Mouse (Mus musculus) E14TG2a.4 (cell line): Measurements from ENCODE around the gene Susd6.
A peak's percentile ranks its signal among the peaks of the same experiment; 100 is the strongest.

Experiments
- H3K27me3 ChIP-seq: 2 replicates; pipeline ENCODE4 v1.6.1; 2014; ENCODE audit warnings: low read length, control low read depth; ENCODE audit not compliant: insufficient read depth
- H3K36me3 ChIP-seq: 2 replicates; pipeline ENCODE4 v1.6.1; 2014; ENCODE audit warnings: low read length, control low read depth; ENCODE audit not compliant: insufficient read depth
- H3K4me1 ChIP-seq: replicated peaks from 2 replicates; pipeline ENCODE4 v1.6.1; 2014; ENCODE audit warnings: low read depth, low read length, control low read depth
- H3K4me3 ChIP-seq: replicated peaks from 2 replicates; pipeline ENCODE4 v1.5.1; 2014; ENCODE audit warnings: mild to moderate bottlenecking, low read length
- H3K9me3 ChIP-seq: 2 replicates; pipeline ENCODE4 v1.6.1; 2014; ENCODE audit warnings: low read length, control low read depth
- CTCF ChIP-seq: conservative IDR thresholded peaks from 2 replicates; pipeline ENCODE4 v1.5.1; 2014; ENCODE audit warnings: low read length
- NANOG ChIP-seq: IDR thresholded peaks from 2 replicates; pipeline ENCODE4 v1.6.1; 2014; ENCODE audit warnings: borderline replicate concordance, low read length, mixed read lengths
- POU5F1 ChIP-seq: IDR thresholded peaks from 2 replicates; pipeline ENCODE4 v1.6.1; 2014; ENCODE audit warnings: low read length, borderline replicate concordance

The Susd6 gene

DNA sequence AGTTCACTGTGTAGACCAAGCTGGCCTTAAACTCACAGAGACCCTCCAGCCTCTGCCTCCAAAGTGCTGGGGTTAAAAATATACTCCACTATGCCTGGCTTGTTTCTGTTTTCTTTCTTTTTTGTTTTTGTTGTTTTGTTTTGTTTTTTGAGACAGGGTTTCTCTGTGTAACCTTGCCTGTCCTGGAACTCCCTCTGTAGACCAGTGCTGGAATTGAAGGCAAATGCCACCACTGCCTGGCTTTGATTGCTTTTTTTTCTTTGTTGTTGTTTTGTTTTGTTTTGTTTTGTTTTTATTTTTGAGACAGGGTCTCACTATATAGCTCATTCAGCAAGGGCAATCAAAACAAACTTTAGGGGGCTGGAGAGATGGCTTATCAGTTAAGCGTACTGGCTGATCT, 11.1 kb downstream of the Susd6 start:
- TF ChIP-seq NANOG = no peak
- no peak for TF ChIP-seq POU5F1
- peak; percentile 60 for TF ChIP-seq CTCF
- no peak overlapping the region for H3K4me3 ChIP-seq
- H3K36me3 ChIP-seq = no peaks in the 10 kb centered on the region
- no peaks in the 10 kb centered on the region for H3K27me3 ChIP-seq
- H3K4me1 ChIP-seq = peaks cover 44% of the 10 kb centered on the region
- no peaks in the 10 kb centered on the region for H3K9me3 ChIP-seq

- Histone ChIP-seq H3K9me3 (no peaks in the 10 kb centered on the region), H3K4me1 (peaks cover 57% of the 10 kb centered on the region), H3K27me3 (no peaks in the 10 kb centered on the region), H3K4me3 (no peak overlapping the region), H3K36me3 (no peaks in the 10 kb centered on the region)
- TF ChIP-seq POU5F1 (no peak), CTCF (no peak), NANOG (no peak)
Measured at GRCm38 (mm10) chr12:80803924-80804323, 13.6 kb downstream of the Susd6 start.

DNA sequence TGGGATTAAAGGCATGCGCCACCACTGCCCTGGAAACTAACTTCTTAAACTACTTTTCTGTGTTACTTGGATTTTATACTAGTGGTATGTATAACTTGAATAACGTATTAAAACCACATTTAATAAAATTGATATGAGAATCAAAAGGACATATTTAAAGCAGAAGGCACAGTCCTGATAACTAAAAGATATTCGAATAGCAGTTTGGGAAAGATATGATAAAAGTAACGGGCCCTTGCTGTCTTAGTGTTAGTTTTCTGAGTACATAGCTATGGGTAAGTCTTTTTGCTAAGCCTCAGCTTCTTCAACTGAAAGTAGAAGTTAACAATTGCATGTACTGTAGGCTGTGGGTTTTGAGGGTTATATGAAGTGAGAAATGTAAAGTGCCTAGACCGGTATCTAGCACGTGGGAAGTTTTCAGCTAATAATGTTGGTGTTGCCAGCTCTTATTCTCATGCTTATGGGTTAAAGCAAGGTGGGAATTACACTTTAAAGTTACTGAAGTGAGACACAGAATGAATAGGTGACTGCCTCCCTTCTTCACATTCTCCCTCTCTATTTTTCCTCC, 14.6 kb downstream of the Susd6 start:
- no peak overlapping the region for H3K4me3 ChIP-seq
- H3K36me3 ChIP-seq = no peaks in the 10 kb centered on the region
- no peaks in the 10 kb centered on the region for H3K9me3 ChIP-seq
- H3K4me1 ChIP-seq = peaks cover 62% of the 10 kb centered on the region
- TF ChIP-seq CTCF (no peak), NANOG (no peak), POU5F1 (no peak)
- no peaks in the 10 kb centered on the region for H3K27me3 ChIP-seq

DNA sequence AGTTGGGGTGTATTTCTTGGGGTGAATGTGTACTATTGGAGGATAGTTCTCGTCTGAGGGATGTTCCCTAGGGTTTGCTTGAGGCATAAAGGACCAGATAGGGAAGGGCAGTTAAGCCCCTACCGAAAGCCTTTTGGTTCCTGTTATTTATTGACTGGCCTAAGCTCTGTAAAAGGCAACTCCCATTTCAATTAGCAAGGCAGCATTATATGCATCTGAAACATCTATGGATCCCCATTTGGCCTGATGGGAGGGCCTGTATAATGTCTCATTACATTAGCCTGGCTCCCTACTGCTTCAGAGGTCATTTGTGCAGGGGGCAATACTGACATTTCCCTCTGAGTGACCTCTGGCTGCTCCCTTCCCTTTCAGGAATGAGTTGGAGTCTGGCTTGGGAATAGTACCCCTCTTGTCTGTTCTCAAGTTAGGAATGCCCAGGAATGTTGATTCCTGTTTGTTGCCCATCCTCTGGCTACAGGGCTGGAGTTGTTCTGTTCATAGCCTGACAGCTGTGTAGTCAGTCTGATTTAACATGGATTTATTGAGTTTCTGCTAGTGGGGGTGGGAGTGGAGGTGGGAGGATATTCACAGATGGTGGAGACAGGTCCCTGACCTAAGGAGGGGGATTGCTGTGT, 17.3 kb downstream of the Susd6 start:
- H3K4me1 ChIP-seq = peaks cover 78% of the 10 kb centered on the region
- no peak for TF ChIP-seq POU5F1
- TF ChIP-seq NANOG = no peak; the same call in 1 of the 2 replicates
- TF ChIP-seq CTCF = no peak
- no peaks in the 10 kb centered on the region for H3K27me3 ChIP-seq
- H3K9me3 ChIP-seq = no peaks in the 10 kb centered on the region
- no peaks in the 10 kb centered on the region for H3K36me3 ChIP-seq
- no peak overlapping the region for H3K4me3 ChIP-seq

DNA sequence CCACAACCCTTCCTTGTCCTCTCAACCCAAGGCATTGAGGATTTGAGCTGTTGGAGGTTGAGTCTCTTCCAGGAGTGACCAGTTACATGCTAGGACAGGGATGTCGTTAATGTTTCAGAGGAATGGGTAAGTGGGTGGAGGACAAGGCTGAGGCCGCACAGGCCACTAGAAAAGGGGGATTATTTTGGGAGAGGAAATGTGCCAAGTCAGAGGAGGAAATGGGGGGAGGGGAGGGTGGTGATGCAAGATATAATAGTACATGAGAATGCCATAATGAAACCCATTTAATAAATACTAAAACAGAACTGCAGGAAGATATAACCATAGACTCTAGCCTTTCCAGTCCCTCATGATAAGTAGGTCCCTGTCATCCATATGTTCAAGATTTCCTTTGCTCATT, 19.7 kb downstream of the Susd6 start:
- H3K9me3 ChIP-seq = no peaks in the 10 kb centered on the region
- H3K4me1 ChIP-seq = peaks cover 78% of the 10 kb centered on the region
- H3K27me3 ChIP-seq = no peaks in the 10 kb centered on the region
- no peak overlapping the region for H3K4me3 ChIP-seq
- TF ChIP-seq POU5F1 (no peak), CTCF (no peak), NANOG (no peak)
- no peaks in the 10 kb centered on the region for H3K36me3 ChIP-seq

DNA sequence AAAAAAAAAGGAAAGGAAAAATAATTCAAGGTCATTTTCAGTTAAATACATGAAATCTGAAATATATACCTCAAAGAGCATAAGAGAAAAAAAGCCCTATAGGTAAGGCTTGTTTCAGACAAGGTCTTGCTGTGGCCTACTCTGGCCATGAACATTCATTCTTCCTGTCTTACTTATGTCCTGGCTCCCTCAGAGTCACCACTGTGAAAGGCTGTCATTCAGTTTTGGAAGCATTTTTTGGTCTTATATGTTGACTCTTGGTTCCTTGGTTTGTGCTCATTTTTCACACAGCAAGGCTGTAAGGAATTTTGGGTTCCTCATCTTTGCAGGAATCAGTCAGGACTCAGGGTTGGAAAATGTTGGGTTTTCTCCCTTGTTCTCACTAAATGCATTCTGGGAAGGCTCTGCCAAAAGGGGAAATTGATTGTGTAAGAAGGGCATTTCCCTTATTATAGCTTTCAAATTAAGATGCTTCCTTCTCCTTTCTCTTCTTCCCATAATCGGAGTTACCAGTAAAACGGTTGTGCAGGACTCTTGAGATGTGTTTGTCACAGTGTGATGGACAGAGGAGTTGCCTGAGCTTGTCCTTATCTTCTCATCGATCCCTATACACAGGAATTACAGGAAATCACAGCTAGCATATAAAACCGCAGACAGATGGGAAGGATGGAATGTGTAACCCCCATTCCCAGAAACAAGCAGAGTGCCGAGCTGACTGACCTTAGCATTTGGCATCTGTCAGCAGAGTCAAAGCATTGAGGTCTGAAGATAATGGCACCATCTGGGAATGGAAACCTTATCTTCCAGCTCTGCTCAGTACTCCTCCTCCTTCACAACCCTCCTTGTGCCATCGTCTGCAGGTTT, 21.6 kb downstream of the Susd6 start:
- Histone ChIP-seq H3K4me1 (peaks cover 72% of the 10 kb centered on the region), H3K36me3 (peaks cover 3% of the 10 kb centered on the region; the same call in 1 of the 2 replicates), H3K27me3 (no peaks in the 10 kb centered on the region), H3K9me3 (no peaks in the 10 kb centered on the region), H3K4me3 (no peak overlapping the region)
- no peak for TF ChIP-seq NANOG
- TF ChIP-seq POU5F1 = no peak
- no peak for TF ChIP-seq CTCF

DNA sequence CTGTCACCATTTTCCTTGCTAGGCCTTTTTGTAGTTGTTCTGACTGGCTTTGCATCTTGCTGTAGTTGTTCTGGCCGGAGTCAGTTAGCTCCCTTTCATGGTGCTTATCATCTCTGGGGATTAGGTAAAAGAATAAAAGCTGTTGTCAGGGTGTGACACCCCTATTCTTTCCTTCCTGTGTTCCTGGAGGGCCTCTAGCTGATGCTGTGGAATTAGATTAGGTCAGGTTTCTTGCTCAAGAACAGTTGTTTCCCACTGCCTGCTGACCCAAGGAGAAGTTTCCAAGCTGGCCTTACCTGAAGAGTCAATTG, 22.2 kb downstream of the Susd6 start:
- Histone ChIP-seq H3K4me1 (peaks cover 67% of the 10 kb centered on the region), H3K4me3 (no peak overlapping the region), H3K36me3 (peaks cover 3% of the 10 kb centered on the region; the same call in 1 of the 2 replicates), H3K9me3 (no peaks in the 10 kb centered on the region), H3K27me3 (no peaks in the 10 kb centered on the region)
- TF ChIP-seq NANOG (no peak), CTCF (no peak), POU5F1 (no peak)

DNA sequence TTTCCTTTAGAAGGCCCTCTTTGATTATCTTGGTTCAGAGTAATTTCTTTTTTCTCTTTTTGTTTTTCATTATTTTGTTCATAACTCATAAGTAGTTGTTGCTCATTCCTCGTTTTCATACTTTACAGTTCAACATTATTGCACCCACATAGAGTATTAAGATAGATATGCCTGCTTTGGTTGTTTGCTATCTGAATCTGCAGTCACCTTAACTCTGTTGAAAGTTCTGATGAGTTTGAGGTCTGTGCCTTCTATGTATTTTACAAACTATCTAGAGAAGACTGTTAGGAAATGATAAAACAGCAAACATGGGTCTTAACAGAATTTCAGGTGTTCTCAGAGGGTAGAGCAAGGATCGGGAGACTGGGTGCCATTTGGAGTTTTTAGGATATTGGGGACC, 23.1 kb downstream of the Susd6 start:
- Histone ChIP-seq H3K27me3 (no peaks in the 10 kb centered on the region), H3K36me3 (peaks cover 3% of the 10 kb centered on the region; the same call in 1 of the 2 replicates), H3K4me1 (peaks cover 62% of the 10 kb centered on the region), H3K9me3 (no peaks in the 10 kb centered on the region), H3K4me3 (no peak overlapping the region)
- no peak for TF ChIP-seq NANOG
- no peak for TF ChIP-seq POU5F1
- TF ChIP-seq CTCF = no peak
